Mouse (Mus musculus): Measurements from ENCODE around the gene Tmem235. TPM values are rescaled to one million over a fixed set of nuclear protein-coding genes. Genes with fewer than 3 reads are reported as not detected.
"Not testable (repeated sequence)": the region's sequence is repeated elsewhere in the genome, so short reads cannot be mapped to it uniquely, and the experiment has no call there.

Tmem235 gene
- polyA plus RNA-seq, 1 experiment from 2014 or later = not detected

GRCm38 (mm10) chr11:117828888-117829604 is 31.5 kb upstream of the Tmem235 start:
- no peak overlapping the region for H3K4me3 ChIP-seq (ENCODE audit: low read depth, low read length)
- no peaks in the 10 kb centered on the region for H3K27me3 ChIP-seq (ENCODE audit: control insufficient read depth, insufficient read depth, low read length)
- no peaks in the 10 kb centered on the region for H3K9me3 ChIP-seq (ENCODE audit: control insufficient read depth, low read length)
- H3K4me2 ChIP-seq (replicated peaks; ENCODE audit: low read depth, low read length) = no peak overlapping the region
- 64% methylated on average over 9 of the region's 9 CpGs for WGBS
- DNase-seq (ENCODE audit: low spot score) (no peak), ATAC-seq (ENCODE audit: low FRiP score) (no peak)
- no peak overlapping the region for H3K9ac ChIP-seq (ENCODE audit: low read depth, low read length)
- H3K4me1 ChIP-seq (replicated peaks; ENCODE audit: control insufficient read depth, insufficient read depth, low read length) = peaks cover 8% of the 10 kb centered on the region
- no peaks in the 10 kb centered on the region for H3K36me3 ChIP-seq (ENCODE audit: control insufficient read depth, insufficient read depth, low read length)
- H3K27ac ChIP-seq (ENCODE audit: low read depth, low read length) = no peak overlapping the region

- 70% methylated on average over 2 of the region's 2 CpGs for WGBS
- H3K9me3 ChIP-seq (ENCODE audit: control insufficient read depth, low read length) = no peaks in the 10 kb centered on the region
- H3K4me3 ChIP-seq (ENCODE audit: low read depth, low read length) = no peak overlapping the region
- peaks cover 6% of the 10 kb centered on the region for H3K4me1 ChIP-seq (replicated peaks; ENCODE audit: control insufficient read depth, insufficient read depth, low read length)
- H3K4me2 ChIP-seq (replicated peaks; ENCODE audit: low read depth, low read length) = no peak overlapping the region
- H3K9ac ChIP-seq (ENCODE audit: low read depth, low read length) = no peak overlapping the region
- DNase-seq (ENCODE audit: low spot score) (no peak), ATAC-seq (ENCODE audit: low FRiP score) (no peak)
- no peaks in the 10 kb centered on the region for H3K27me3 ChIP-seq (ENCODE audit: control insufficient read depth, insufficient read depth, low read length)
- H3K27ac ChIP-seq (ENCODE audit: low read depth, low read length) = no peak overlapping the region
- no peaks in the 10 kb centered on the region for H3K36me3 ChIP-seq (ENCODE audit: control insufficient read depth, insufficient read depth, low read length)
Measured at GRCm38 (mm10) chr11:117829671-117830215, 30.8 kb upstream of the Tmem235 start.

- Histone ChIP-seq H3K9ac (ENCODE audit: low read depth, low read length) (no peak overlapping the region), H3K4me2 (replicated peaks; ENCODE audit: low read depth, low read length) (no peak overlapping the region), H3K27me3 (ENCODE audit: control insufficient read depth, insufficient read depth, low read length) (no peaks in the 10 kb centered on the region), H3K36me3 (ENCODE audit: control insufficient read depth, insufficient read depth, low read length) (no peaks in the 10 kb centered on the region), H3K9me3 (ENCODE audit: control insufficient read depth, low read length) (no peaks in the 10 kb centered on the region), H3K27ac (ENCODE audit: low read depth, low read length) (no peak overlapping the region), H3K4me3 (ENCODE audit: low read depth, low read length) (no peak overlapping the region), H3K4me1 (replicated peaks; ENCODE audit: control insufficient read depth, insufficient read depth, low read length) (peaks cover 6% of the 10 kb centered on the region)
- ATAC-seq (ENCODE audit: low FRiP score) (no peak), DNase-seq (ENCODE audit: low spot score) (no peak)
- 89% methylated on average over 9 of the region's 9 CpGs for WGBS
Measured at GRCm38 (mm10) chr11:117830401-117830800, 30.2 kb upstream of the Tmem235 start.

GRCm38 (mm10) chr11:117832086-117832969 is 28.2 kb upstream of the Tmem235 start:
- Histone ChIP-seq H3K36me3 (ENCODE audit: control insufficient read depth, insufficient read depth, low read length) (no peaks in the 10 kb centered on the region), H3K27ac (ENCODE audit: low read depth, low read length) (no peak overlapping the region)
- 19% methylated on average over 25 of the region's 28 CpGs for WGBS

GRCm38 (mm10) chr11:117833509-117833908 is 27.0 kb upstream of the Tmem235 start:
- H3K36me3 ChIP-seq (ENCODE audit: control insufficient read depth, insufficient read depth, low read length); H3K27ac ChIP-seq (ENCODE audit: low read depth, low read length); H3K4me2 ChIP-seq (replicated peaks; ENCODE audit: low read depth, low read length); DNase-seq (ENCODE audit: low spot score); H3K9ac ChIP-seq (ENCODE audit: low read depth, low read length); H3K27me3 ChIP-seq (ENCODE audit: control insufficient read depth, insufficient read depth, low read length); H3K4me1 ChIP-seq (replicated peaks; ENCODE audit: control insufficient read depth, insufficient read depth, low read length); ATAC-seq (ENCODE audit: low FRiP score); H3K9me3 ChIP-seq (ENCODE audit: control insufficient read depth, low read length); H3K4me3 ChIP-seq (ENCODE audit: low read depth, low read length): not testable (repeated sequence)
- WGBS = 94% methylated on average over 4 of the region's 6 CpGs

More at GRCm38 (mm10) chr11:117832086-117832969, 28.2 kb upstream of the Tmem235 start:
- Histone ChIP-seq H3K27me3 (ENCODE audit: control insufficient read depth, insufficient read depth, low read length) (no peaks in the 10 kb centered on the region), H3K4me3 (ENCODE audit: low read depth, low read length) (peak overlapping the region; percentile 25), H3K4me2 (replicated peaks; ENCODE audit: low read depth, low read length) (peak overlapping the region; percentile 50), H3K4me1 (replicated peaks; ENCODE audit: control insufficient read depth, insufficient read depth, low read length) (peaks cover 6% of the 10 kb centered on the region; the same call in 1 of the 2 replicates), H3K9me3 (ENCODE audit: control insufficient read depth, low read length) (no peaks in the 10 kb centered on the region), H3K9ac (ENCODE audit: low read depth, low read length) (0 out of 2 replicates have a peak overlapping the region, but pooled peaks have one; percentile 1)
- ATAC-seq (ENCODE audit: low FRiP score) (peak; percentile 71), DNase-seq (ENCODE audit: low spot score) (peak; percentile 89)

GRCm38 (mm10) chr11:117834086-117834485 is 26.5 kb upstream of the Tmem235 start:
- H3K4me2 ChIP-seq (replicated peaks; ENCODE audit: low read depth, low read length) = no peak overlapping the region
- 92% methylated on average over 8 of the region's 8 CpGs for WGBS
- no peak for ATAC-seq (ENCODE audit: low FRiP score)
- peaks cover 6% of the 10 kb centered on the region; the same call in 1 of the 2 replicates for H3K4me1 ChIP-seq (replicated peaks; ENCODE audit: control insufficient read depth, insufficient read depth, low read length)
- no peak overlapping the region for H3K4me3 ChIP-seq (ENCODE audit: low read depth, low read length)
- no peaks in the 10 kb centered on the region for H3K9me3 ChIP-seq (ENCODE audit: control insufficient read depth, low read length)
- no peak overlapping the region for H3K27ac ChIP-seq (ENCODE audit: low read depth, low read length)
- H3K36me3 ChIP-seq (ENCODE audit: control insufficient read depth, insufficient read depth, low read length) = no peaks in the 10 kb centered on the region
- H3K9ac ChIP-seq (ENCODE audit: low read depth, low read length) = no peak overlapping the region
- no peak for DNase-seq (ENCODE audit: low spot score)
- no peaks in the 10 kb centered on the region for H3K27me3 ChIP-seq (ENCODE audit: control insufficient read depth, insufficient read depth, low read length)

GRCm38 (mm10) chr11:117836306-117836705 is 24.2 kb upstream of the Tmem235 start:
- H3K36me3 ChIP-seq (ENCODE audit: control insufficient read depth, insufficient read depth, low read length) = no peaks in the 10 kb centered on the region
- peaks cover 6% of the 10 kb centered on the region; the same call in 1 of the 2 replicates for H3K4me1 ChIP-seq (replicated peaks; ENCODE audit: control insufficient read depth, insufficient read depth, low read length)
- no peaks in the 10 kb centered on the region for H3K27me3 ChIP-seq (ENCODE audit: control insufficient read depth, insufficient read depth, low read length)
- no peaks in the 10 kb centered on the region for H3K9me3 ChIP-seq (ENCODE audit: control insufficient read depth, low read length)
- no peak overlapping the region for H3K9ac ChIP-seq (ENCODE audit: low read depth, low read length)
- no peak overlapping the region for H3K4me3 ChIP-seq (ENCODE audit: low read depth, low read length)
- no peak for ATAC-seq (ENCODE audit: low FRiP score)
- H3K27ac ChIP-seq (ENCODE audit: low read depth, low read length) = no peak overlapping the region
- DNase-seq (ENCODE audit: low spot score) = peak; percentile 38
- H3K4me2 ChIP-seq (replicated peaks; ENCODE audit: low read depth, low read length) = peak overlapping the region; percentile 8; the same call in 1 of the 2 replicates
- 25% methylated on average over 13 of the region's 13 CpGs for WGBS

GRCm38 (mm10) chr11:117838572-117838971 is 22.0 kb upstream of the Tmem235 start:
- no peak overlapping the region for H3K4me3 ChIP-seq (ENCODE audit: low read depth, low read length)
- H3K9ac ChIP-seq (ENCODE audit: low read depth, low read length) = no peak overlapping the region
- no peak overlapping the region for H3K4me2 ChIP-seq (replicated peaks; ENCODE audit: low read depth, low read length)
- no peak for DNase-seq (ENCODE audit: low spot score)
- H3K27me3 ChIP-seq (ENCODE audit: control insufficient read depth, insufficient read depth, low read length) = no peaks in the 10 kb centered on the region
- no peaks in the 10 kb centered on the region for H3K4me1 ChIP-seq (replicated peaks; ENCODE audit: control insufficient read depth, insufficient read depth, low read length)
- no peaks in the 10 kb centered on the region for H3K36me3 ChIP-seq (ENCODE audit: control insufficient read depth, insufficient read depth, low read length)
- H3K27ac ChIP-seq (ENCODE audit: low read depth, low read length) = no peak overlapping the region
- 79% methylated on average over 2 of the region's 2 CpGs for WGBS
- no peaks in the 10 kb centered on the region for H3K9me3 ChIP-seq (ENCODE audit: control insufficient read depth, low read length)
- no peak for ATAC-seq (ENCODE audit: low FRiP score)
